Mouse (Mus musculus): Measurements from ENCODE around the gene Grip1.

Grip1 gene

DNA sequence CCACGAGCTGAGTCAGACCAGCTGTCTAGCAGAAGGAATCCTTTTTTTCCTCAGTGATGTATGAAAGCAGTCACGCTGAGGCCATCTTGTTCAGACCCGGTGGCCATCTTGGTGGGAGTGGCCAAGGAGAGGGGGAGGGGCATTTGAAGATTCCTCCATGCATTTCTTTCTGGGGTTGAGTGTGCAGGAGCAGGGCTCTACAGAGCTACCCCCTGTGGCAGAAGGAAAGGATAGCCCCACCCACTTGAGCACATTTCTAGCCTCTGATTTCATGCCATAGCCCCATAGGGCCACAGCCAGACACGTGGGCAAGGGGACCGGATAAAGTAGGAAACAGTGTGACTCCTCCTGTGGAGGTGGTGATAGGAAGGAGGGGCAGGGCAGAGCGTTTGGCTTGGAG, 481.6 kb downstream of the Grip1 start:
- DNase-seq (ENCODE audit: low spot score in 2 of 2): no peak

GRCm38 (mm10) chr10:119937481-119937880, 483.9 kb downstream of the Grip1 start:
- DNase-seq (ENCODE audit: low spot score in 2 of 2): no peak

DNA sequence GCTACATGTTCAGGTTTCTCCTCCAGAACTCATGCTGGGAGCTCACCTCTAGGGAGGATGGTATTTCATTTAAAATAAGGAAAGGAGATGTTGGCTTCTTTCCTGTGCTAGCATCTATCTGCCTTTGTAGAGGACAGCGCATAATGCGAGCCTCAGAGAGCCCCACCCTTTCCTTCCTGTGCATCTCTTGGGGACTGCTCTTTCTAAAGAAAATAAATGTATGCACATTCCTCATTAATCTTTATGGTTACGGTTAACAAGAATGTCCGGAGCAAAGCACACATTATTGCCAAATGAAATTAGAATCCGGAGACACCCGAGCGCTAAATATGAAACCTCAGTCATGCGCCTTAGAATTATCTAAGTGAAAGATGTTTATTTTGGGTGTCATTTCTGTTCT, 490.3 kb downstream of the Grip1 start:
- DNase-seq (ENCODE audit: low spot score in 2 of 2): no peak

GRCm38 (mm10) chr10:119951460-119951859, 497.8 kb downstream of the Grip1 start:
- DNase-seq (ENCODE audit: low spot score in 2 of 2): no peak

DNA sequence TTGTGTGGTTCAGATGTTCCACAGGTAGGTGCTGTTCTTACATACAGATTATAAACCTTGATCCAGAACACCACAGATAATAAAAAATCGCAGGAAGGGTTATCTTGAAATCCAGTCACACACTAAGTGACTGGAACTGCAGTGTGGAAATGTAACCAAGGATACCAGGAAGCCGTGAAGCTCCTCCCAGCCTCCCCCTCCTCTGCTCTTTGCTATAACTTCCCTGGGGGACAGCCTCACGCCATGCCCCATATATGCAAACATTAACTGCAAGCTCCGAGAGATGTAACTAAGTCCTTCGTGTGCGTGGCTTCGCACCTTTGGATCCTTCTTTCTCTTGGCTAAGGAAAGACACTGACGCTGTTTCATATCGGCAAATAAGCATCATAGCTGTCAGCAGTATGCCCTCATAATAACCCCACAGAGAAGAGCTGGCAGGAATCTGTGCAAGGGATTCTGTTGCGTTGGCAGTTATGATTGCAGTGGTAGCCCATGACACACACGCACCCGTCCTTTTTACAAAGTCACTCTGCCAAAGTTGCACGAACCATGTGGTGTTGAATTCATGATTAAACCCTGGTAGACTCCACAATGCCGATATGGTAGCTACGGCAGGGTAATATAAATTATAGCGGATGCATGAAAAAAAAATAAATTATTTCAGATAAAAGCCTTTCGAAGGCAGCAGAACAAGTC, 503.8 kb downstream of the Grip1 start:
- no peak for DNase-seq (ENCODE audit: low spot score in 2 of 2)

- DNase-seq (ENCODE audit: low spot score in 2 of 2): no peak
Measured at GRCm38 (mm10) chr10:119960915-119961314, 507.3 kb downstream of the Grip1 start.

GRCm38 (mm10) chr10:119966321-119966720, 512.7 kb downstream of the Grip1 start:
- DNase-seq (ENCODE audit: low spot score in 2 of 2): no peak

DNA sequence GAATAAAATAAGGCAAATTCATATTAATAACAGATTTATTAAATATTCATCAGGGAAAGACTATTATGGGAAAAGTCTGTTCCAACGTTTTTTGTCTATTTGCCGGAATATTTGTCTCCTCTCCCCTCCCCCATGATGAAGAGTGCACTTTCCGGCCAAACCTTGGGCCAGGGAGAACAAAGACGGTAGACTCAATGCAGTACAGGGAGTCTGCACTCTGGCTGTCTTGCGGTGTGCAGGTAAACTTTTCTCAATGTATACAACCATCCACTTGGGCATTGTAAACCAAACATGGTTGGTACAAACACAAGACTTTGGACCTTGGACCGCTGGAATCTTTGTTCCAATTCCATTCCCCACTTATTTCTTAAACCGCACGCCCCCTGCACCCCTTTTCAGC, 525.8 kb downstream of the Grip1 start:
- no peak for DNase-seq (ENCODE audit: low spot score in 2 of 2)

DNA sequence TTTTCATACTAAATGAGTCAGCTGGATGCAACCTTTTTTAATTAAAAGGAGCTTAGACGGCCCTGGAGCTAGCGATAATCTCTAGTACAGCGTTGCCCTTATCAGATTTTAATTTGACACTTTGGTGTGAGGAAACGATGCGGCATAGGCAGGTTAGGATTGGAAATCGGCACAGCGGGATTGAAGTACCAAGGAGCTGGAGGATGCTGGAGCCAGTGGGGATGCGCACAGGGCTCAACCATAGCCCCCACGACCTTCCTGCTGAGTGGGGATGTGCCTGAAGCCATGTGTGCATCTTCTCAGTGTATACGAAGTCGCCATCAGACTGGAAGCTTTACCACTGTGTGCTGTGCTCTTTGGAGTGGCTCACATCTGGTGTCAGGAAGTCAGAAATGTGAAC, 526.4 kb downstream of the Grip1 start:
- DNase-seq (ENCODE audit: low spot score in 2 of 2): no peak

- no peak for DNase-seq (ENCODE audit: low spot score in 2 of 2)
Measured at GRCm38 (mm10) chr10:119984299-119984698, 530.7 kb downstream of the Grip1 start.

GRCm38 (mm10) chr10:119998475-119998874, 544.8 kb downstream of the Grip1 start:
- no peak for DNase-seq (ENCODE audit: low spot score in 2 of 2)

GRCm38 (mm10) chr10:120002149-120002548, 548.5 kb downstream of the Grip1 start:
- no peak for DNase-seq (ENCODE audit: low spot score in 2 of 2)

DNA sequence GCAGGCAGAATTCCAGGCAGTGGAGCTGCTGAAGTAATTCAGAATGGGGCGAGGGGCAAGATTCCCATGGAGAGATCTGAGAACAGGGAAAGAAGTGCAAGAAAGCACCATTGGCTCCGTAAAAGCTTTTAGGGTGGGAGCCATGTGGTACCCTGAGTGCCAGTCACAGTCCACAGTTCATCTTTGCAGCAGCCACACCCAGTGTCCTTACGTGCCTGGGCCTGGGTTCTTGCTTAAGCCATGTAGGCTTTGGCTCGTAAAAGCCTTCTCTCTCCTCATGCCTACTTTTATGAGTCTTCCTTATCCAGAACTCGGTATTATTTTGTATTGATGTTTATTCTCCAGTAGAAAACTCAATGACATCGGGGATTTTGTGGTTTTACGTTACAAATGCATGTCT, 550.5 kb downstream of the Grip1 start:
- no peak for DNase-seq (ENCODE audit: low spot score in 2 of 2)

GRCm38 (mm10) chr10:120005581-120005980, 552.0 kb downstream of the Grip1 start:
- DNase-seq (ENCODE audit: low spot score in 2 of 2): no peak

- no peak for DNase-seq (ENCODE audit: low spot score in 2 of 2)
Measured at GRCm38 (mm10) chr10:120012331-120012730, 558.7 kb downstream of the Grip1 start.

GRCm38 (mm10) chr10:120015117-120015516, 561.5 kb downstream of the Grip1 start:
- DNase-seq (ENCODE audit: low spot score in 2 of 2): no peak

GRCm38 (mm10) chr10:120026437-120026836, 572.8 kb downstream of the Grip1 start:
- DNase-seq (ENCODE audit: low spot score in 2 of 2): no peak

DNA sequence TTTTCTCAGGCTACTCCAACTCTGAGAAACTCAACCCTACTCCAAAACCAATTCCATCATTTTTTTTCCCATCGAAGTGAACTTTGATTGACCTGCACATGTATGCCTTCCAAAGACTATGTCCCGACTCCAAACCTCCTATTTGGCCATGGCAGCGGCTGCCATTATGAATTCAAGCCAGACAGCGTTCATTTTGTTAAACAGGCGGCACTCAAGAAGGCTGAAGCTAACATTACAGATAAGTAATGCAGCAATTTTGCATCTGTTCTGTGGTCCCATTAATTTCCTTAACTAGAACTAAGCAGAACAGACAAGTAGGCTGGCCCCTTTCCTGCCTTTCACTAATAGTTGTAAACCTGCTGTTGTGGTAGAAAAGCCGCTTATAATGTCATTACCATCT, 577.3 kb downstream of the Grip1 start:
- no peak for DNase-seq (ENCODE audit: low spot score in 2 of 2)

- no peak for DNase-seq (ENCODE audit: low spot score in 2 of 2)
Measured at GRCm38 (mm10) chr10:120031316-120031715, 577.7 kb downstream of the Grip1 start.

DNA sequence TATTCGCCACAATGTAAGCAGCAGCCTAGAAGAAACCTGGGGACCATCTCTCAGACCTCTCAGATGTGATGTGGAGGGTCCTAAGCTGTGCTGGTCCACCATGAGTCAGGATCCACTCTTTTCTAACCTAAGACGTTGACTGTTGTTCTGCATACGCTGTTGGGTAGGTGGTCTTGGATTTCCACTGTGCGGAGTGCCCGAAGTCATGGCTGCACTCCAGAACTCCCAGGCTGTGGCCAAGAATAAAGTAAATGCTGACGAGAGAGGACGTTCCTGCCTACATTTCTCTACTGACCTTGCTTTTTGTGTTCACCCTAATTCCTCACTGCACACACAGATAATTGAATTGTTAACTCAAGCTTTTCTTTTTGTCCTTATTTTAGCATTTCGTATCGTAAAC, 580.2 kb downstream of the Grip1 start:
- DNase-seq (ENCODE audit: low spot score in 2 of 2): no peak

DNA sequence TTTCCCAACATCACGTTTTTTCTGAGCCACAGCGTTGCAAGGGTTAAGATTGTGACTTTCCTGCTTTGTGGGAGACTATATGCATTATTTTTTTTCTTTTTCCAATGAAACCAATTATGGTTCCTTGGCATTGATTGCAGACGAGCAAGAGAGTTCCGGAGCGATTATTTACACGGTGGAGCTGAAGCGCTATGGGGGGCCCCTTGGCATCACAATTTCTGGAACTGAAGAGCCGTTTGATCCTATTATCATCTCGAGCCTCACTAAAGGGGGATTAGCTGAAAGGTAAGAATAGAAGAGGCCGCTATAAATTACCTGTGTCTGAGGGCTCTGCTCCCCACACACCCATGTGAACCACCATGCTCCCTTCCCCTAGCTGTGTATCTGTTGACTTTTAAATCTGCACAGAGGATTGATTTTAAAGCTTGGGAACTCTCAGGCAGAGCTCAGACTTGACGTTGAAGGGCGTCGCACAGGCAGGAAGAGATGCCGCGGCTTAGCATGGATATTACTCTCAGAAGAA, 581.6 kb downstream of the Grip1 start:
- no peak for DNase-seq (ENCODE audit: low spot score in 2 of 2)

GRCm38 (mm10) chr10:120035824-120036223, 582.2 kb downstream of the Grip1 start:
- DNase-seq (ENCODE audit: low spot score in 2 of 2): no peak

GRCm38 (mm10) chr10:120038194-120038593, 584.6 kb downstream of the Grip1 start:
- DNase-seq (ENCODE audit: low spot score in 2 of 2): no peak

- DNase-seq (ENCODE audit: low spot score in 2 of 2): no peak
Measured at GRCm38 (mm10) chr10:120044237-120044636, 590.6 kb downstream of the Grip1 start.

Data from urinary bladder, adult 18-20 months (tissue).